ENCODE assay signal across 14 mouse cellular contexts in genomic region chrX:149941355-149941754, GRCm38 (mm10). TPM values are rescaled to one million over a fixed set of nuclear protein-coding genes. Genes with fewer than 3 reads are reported as not detected.
"Had no signal": no experiment of that assay in that cellular context is flagged by ENCODE, and none has a peak within 500 bp of the region (broad histone marks: within the 10 kb centered on the region; RNA-seq: fewer than 3 reads in every experiment).

TSS of gene Gm15091 (plus strand) at chrX:149941655.

RNA-seq across cellular contexts. Expression of gene Gm15091, which starts in this region (rescaled TPM):
- total RNA-seq: common myeloid progenitor, adult 5-6 weeks; forebrain, postnatal 0 days; gastrocnemius, adult 18-20 months; gastrocnemius, adult 2 months; gastrocnemius, adult 8-10 months; gastrocnemius, postnatal 10 days; gastrocnemius, postnatal 14 days; gastrocnemius, postnatal 25 days; gastrocnemius, postnatal 36 days; gastrocnemius, postnatal 4 days; granulocyte monocyte progenitor cell, adult 5-6 weeks; heart, adult 18-20 months; heart, adult 2 months; heart, adult 8-10 months had no signal
